Mouse (Mus musculus) cortical plate, adult 2 months (tissue): ENCODE measurements around the gene Rasa4. TPM values are rescaled to one million over a fixed set of nuclear protein-coding genes. Genes with fewer than 3 reads are reported as not detected.

Experiments
- H3K27ac ChIP-seq: fragments of 200-500 bp; 2 replicates; pipeline ENCODE4 v1.5.1; 2012; ENCODE audit warnings: low read length, control low read depth, inconsistent platforms; ENCODE audit not compliant: insufficient read depth
- H3K4me1 ChIP-seq: fragments of 200-500 bp; 2 replicates; pipeline ENCODE4 v1.6.1; 2011; ENCODE audit warnings: low read length; ENCODE audit not compliant: control insufficient read depth, insufficient read depth
- H3K4me3 ChIP-seq: fragments of 200-500 bp; 2 replicates; pipeline ENCODE4 v1.5.1; 2011; ENCODE audit warnings: mild to moderate bottlenecking, low read length, control low read depth; ENCODE audit not compliant: insufficient read depth
- CTCF ChIP-seq: fragments of 200-500 bp; IDR thresholded peaks from 2 replicates; pipeline ENCODE4 v1.5.1; 2011; ENCODE audit warnings: mild to moderate bottlenecking, control low read depth, low read length; ENCODE audit not compliant: insufficient read depth; ENCODE audit errors: extremely low read depth
- POLR2A ChIP-seq: fragments of 200-500 bp; IDR thresholded peaks from 2 replicates; pipeline ENCODE4 v1.6.1; 2011; ENCODE audit warnings: mild to moderate bottlenecking, low read length, control low read depth; ENCODE audit not compliant: insufficient read depth; ENCODE audit errors: extremely low read depth
- polyA plus RNA-seq: library from polyadenylated mRNA; depleted of rRNA; stranded (reverse); fragments of >200 nt; gene quantifications from 2 replicates; pipeline ENCODE4 v1.2.3, GENCODE M21; 2012

Gene Rasa4
- polyA plus RNA-seq, 1 experiment, result 7.4 TPM

GRCm38 (mm10) chr5:136069411-136069810, 14.3 kb upstream of the Rasa4 start:
- TF ChIP-seq CTCF (no peak), POLR2A (no peak)

GRCm38 (mm10) chr5:136073051-136073450, 10.7 kb upstream of the Rasa4 start:
- TF ChIP-seq CTCF, result no peak
- TF ChIP-seq POLR2A, result no peak
- Histone ChIP-seq H3K27ac (no peak overlapping the region), H3K4me3 (no peak overlapping the region), H3K4me1 (no peaks in the 10 kb centered on the region)

More at GRCm38 (mm10) chr5:136069411-136069810, 14.3 kb upstream of the Rasa4 start:
- Histone ChIP-seq H3K4me3 (no peak overlapping the region), H3K27ac (no peak overlapping the region), H3K4me1 (no peaks in the 10 kb centered on the region)

GRCm38 (mm10) chr5:136073526-136073925, 10.2 kb upstream of the Rasa4 start:
- Histone ChIP-seq H3K4me3 (no peak overlapping the region), H3K27ac (no peak overlapping the region), H3K4me1 (no peaks in the 10 kb centered on the region)
- TF ChIP-seq POLR2A (no peak), CTCF (no peak)

GRCm38 (mm10) chr5:136075076-136075475, 8.6 kb upstream of the Rasa4 start:
- Histone ChIP-seq H3K4me1 (no peaks in the 10 kb centered on the region), H3K4me3 (no peak overlapping the region), H3K27ac (no peak overlapping the region)
- no peak for TF ChIP-seq CTCF
- no peak for TF ChIP-seq POLR2A

- TF ChIP-seq POLR2A, result no peak
- no peak for TF ChIP-seq CTCF
- no peaks in the 10 kb centered on the region for H3K4me1 ChIP-seq
Measured at GRCm38 (mm10) chr5:136076284-136076683, 7.4 kb upstream of the Rasa4 start.

GRCm38 (mm10) chr5:136077001-136077550, 6.6 kb upstream of the Rasa4 start:
- Histone ChIP-seq H3K27ac (no peak overlapping the region), H3K4me3 (no peak overlapping the region), H3K4me1 (no peaks in the 10 kb centered on the region)
- TF ChIP-seq CTCF, result no peak
- no peak for TF ChIP-seq POLR2A

More at GRCm38 (mm10) chr5:136076284-136076683, 7.4 kb upstream of the Rasa4 start:
- Histone ChIP-seq H3K27ac (no peak overlapping the region), H3K4me3 (no peak overlapping the region)

GRCm38 (mm10) chr5:136078136-136078535, 5.6 kb upstream of the Rasa4 start:
- TF ChIP-seq CTCF, result no peak
- no peak for TF ChIP-seq POLR2A
- Histone ChIP-seq H3K4me3 (no peak overlapping the region), H3K27ac (no peak overlapping the region), H3K4me1 (no peaks in the 10 kb centered on the region)

- Histone ChIP-seq H3K4me3 (no peak overlapping the region), H3K4me1 (peaks cover 2% of the 10 kb centered on the region; the same call in 1 of the 2 replicates), H3K27ac (no peak overlapping the region)
- TF ChIP-seq POLR2A (no peak), CTCF (no peak)
Measured at GRCm38 (mm10) chr5:136082345-136082744, 1.4 kb upstream of the Rasa4 start.

- no peak for TF ChIP-seq POLR2A
- no peak for TF ChIP-seq CTCF
- Histone ChIP-seq H3K27ac (no peak overlapping the region), H3K4me1 (peaks cover 2% of the 10 kb centered on the region; the same call in 1 of the 2 replicates), H3K4me3 (peak overlapping the region; percentile 57)
Measured at GRCm38 (mm10) chr5:136084144-136084881, 597 bp downstream of the Rasa4 start.

GRCm38 (mm10) chr5:136084891-136085651, 1.4 kb downstream of the Rasa4 start:
- peaks cover 2% of the 10 kb centered on the region; the same call in 1 of the 2 replicates for H3K4me1 ChIP-seq
- H3K4me3 ChIP-seq, result peak overlapping the region; percentile 57; the same call in 1 of the 2 replicates
- H3K27ac ChIP-seq, result no peak overlapping the region
- TF ChIP-seq CTCF (no peak), POLR2A (no peak)
